Mouse (Mus musculus): Measurements from ENCODE around the gene Stat4.

GRCm38 (mm10) chr1:52011227-52011626 lies 24.3 kb downstream of the Stat4 start:
- TF ChIP-seq POLR2A (IDR thresholded peaks at IDR 0.05; ENCODE audit: low read depth, low read length) (no peak), CTCF (IDR thresholded peaks at IDR 0.05; ENCODE audit: borderline replicate concordance, insufficient read depth, low read length) (no peak)

Measured in embryonic fibroblast, embryonic 13.5 days (primary cell).